Mouse (Mus musculus): Measurements from ENCODE around the gene Rab11fip4.

- no peak for TF ChIP-seq CTCF (conservative IDR thresholded peaks at IDR 0.05 in 1 of 2, IDR thresholded peaks at IDR 0.05 in 1 of 2; ENCODE audit: low read depth in 2 of 2, low read length in 2 of 2)
- no peak for TF ChIP-seq POLR2A (IDR thresholded peaks at IDR 0.05; ENCODE audit: low read depth, low read length)
- no peak for TF ChIP-seq ELF1 (IDR thresholded peaks at IDR 0.05; ENCODE audit: low read depth, low read length)
- no peak for TF ChIP-seq RAD21 (IDR thresholded peaks at IDR 0.05; ENCODE audit: low read depth, low read length)
These were observed 62.0 kb downstream of the Rab11fip4 start for GRCm38 (mm10) chr11:79652921-79653575.

Measured in CH12.LX (cell line).